Mouse (Mus musculus) megakaryocyte progenitor cell, adult 5-6 weeks (primary cell): ENCODE data around the gene Nrxn3. TPM values are rescaled to one million over a fixed set of nuclear protein-coding genes. Genes with fewer than 3 reads are reported as not detected.

Source experiments
- ATAC-seq: replicated peaks from 2 replicates; pipeline ENCODE4 v1.8.0; 2016; ENCODE audit warnings: mild to moderate bottlenecking, moderate TSS enrichment, inconsistent platforms; ENCODE audit not compliant: poor library complexity
- total RNA-seq, 2 experiments: library from RNA; stranded (forward) in 1 of 2; stranded (reverse) in 1 of 2; fragments of 157-497, 149-512 nt in 1 of 2; fragments of 200-1000 nt in 1 of 2; gene quantifications; 2 replicates each; pipeline versions ENCODE4 v1.2.3 to v1.2.4; 2015 to 2017

The Nrxn3 gene
- total RNA-seq, 2 experiments from 2014 or later = not detected

DNA sequence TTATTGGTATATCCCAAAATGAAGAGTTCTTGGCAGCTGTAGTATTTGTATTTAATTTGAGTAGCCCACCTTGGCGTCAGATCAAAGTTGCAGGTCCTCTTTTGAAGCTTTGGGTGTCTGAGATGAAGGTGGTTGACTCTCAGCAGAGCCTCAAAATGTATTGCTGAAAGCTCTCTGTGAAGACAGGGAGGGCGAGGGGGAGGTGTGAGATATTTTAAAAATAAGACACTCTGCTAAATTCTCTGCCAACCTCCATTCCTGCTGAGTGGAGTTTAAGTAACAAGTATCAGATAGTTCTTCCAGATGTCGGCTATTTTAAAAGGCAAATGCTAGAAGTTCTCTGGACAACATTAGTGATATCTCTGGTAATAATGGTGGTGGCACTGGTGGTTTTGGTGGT, 1069.2 kb downstream of the Nrxn3 start:
- ATAC-seq = no peak

DNA sequence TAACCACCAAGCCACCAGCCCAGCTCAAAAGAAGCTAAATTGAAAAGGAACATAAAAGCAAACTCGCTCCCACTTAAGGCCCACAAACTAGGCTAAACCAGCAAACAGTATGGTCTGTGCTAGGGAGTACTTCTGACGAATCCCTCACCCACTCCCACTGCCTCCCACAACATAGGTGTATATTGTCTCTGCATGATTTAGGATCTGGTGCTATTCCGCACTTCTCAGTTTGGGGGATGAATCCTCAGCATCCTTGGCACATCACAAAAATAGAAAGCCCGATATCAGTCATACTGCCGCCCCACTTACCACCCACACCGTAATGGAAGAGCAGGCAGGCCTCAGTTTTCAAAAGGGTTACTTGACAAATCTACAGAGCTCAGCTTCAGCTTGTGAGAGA, 1072.1 kb downstream of the Nrxn3 start:
- no peak for ATAC-seq

DNA sequence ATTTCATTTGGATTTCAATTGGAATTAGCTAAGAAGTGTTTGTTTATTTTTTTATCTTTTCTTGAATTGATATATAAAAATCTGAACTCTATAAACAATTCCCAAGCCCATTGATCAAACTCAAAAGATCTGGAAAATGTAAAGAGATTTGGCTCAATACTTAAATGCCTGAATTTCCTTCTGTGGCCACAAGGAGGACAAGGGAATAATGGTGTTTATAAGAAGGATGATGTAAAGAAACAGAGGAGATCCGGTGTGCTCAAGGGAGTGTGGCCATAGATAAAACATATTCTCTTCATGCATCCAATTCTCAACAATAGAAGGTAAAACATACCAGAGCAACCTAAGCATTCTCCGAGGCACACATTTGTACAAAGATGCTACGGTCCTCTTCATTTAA, 1085.5 kb downstream of the Nrxn3 start:
- no peak for ATAC-seq

DNA sequence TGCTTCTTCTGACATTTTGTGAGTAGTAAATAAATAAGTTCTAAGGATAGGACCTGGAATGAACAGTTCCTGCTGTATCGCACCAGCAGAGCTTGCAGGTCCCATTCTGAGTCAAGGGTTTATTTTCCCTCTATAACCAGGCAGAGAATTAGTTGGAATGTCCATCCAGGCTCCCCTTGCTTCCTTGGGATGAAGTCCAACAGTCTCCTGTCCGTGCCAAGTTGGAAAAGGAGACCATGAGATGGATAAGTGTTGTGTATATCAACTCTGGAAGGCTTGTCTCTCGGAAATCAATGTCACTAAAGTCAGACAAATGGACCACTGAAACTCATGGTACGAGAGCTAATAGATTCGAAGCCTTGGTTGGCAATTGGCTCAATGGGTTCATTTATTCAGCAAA, 1087.5 kb downstream of the Nrxn3 start:
- ATAC-seq = no peak

DNA sequence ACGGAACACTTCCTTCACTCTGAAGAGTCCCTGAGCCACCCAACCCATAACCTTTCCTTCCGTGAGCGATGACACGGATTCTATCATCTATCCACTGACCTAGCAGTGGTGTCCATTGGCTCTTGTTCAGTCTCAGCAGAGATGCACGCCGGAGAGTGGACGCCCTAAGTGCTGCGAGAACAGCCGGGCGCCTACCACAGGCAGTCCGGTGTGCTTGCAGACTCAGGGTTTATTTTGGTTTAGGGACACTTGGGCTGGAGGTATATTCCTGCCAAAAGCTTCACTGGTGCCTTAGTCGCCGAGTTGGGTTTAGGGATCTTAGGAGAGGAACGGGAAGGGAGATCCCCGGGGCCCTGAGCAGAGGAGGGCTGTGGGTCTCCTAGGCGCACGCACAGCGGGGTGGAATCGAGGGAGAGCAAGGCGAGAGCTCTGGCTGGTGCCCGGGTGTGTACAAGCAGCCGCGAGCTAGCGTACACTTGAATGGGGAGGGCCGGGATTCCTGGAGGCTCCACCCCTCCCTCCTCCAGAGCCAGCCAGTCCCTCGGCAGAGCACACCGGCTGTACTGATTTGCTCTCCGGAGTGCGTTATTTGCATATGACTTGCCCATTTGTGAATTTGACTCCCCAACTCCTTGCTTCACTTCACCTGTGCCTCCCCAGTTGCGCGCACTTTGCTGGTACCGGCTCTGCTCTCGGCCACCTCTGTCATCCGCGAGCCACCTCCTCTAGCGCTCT, 1089.3 kb downstream of the Nrxn3 start:
- ATAC-seq = peak; percentile 89

DNA sequence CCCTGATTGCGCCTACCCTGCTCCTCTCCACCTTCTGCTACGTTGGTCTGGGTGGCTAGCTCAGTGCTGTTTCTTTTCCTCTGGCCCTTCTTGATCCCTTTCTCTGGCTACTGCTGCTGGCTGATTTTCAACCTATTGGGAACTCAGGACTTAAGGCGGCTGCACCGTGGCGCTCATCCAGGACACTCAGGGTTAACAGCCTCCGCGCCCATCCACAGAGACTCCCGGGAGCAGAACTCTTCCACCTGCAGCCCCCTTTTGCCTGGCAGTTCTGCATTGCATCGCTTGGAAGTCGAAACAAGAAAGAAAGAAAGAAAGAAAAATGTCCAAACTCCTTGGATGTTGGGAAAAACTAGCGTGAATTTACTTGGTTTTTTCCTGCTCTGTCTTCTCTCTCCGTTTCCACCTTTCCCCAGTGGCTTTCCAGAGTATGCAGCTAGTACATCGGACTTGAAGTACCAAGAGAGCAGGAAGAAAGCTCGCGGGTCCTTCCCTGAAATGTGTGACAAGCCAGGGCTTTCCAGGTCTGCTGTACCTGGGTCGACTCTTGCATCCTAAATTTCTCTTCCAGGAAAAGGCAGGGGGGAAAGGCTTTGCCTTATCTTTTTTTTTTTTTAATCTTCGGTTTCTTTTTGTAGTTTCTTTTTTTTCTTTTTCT, 1090.0 kb downstream of the Nrxn3 start:
- ATAC-seq = no peak

DNA sequence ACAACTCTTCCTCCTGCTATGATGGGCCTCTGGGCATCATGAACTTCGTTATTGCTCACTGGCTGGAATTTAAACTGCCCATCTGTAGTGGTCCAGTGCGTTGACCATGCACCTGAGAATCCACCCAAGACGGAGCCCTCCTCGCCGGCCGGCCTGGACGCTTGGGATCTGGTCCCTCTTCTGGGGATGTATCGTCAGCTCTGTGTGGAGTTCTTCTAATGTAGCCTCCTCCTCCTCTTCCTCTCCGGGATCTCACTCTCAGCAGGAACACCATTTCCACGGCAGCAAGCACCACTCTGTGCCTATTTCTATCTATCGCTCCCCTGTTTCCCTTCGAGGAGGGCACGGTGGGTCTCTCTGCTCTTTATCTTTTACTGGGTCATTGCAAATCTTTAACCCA, 1090.6 kb downstream of the Nrxn3 start:
- ATAC-seq = no peak

DNA sequence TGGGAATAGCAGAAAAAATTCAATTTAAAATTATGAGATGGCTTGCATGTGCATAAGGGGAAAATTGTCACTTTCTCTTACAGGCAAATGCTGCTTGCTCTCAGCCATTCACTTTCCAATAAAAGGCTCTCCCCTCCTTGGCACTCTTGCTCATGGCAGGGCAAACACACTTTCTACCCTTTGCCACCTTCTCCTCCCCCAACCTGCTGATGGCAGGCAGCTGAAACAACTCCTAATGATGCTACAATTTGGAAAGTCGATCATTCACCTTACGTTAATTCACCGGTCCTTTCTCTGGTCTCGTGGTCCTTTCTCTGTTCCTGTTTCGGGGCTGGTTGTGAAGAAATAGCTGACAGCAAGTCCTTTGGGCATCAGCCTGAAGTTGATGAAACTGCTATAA, 1091.0 kb downstream of the Nrxn3 start:
- no peak for ATAC-seq

DNA sequence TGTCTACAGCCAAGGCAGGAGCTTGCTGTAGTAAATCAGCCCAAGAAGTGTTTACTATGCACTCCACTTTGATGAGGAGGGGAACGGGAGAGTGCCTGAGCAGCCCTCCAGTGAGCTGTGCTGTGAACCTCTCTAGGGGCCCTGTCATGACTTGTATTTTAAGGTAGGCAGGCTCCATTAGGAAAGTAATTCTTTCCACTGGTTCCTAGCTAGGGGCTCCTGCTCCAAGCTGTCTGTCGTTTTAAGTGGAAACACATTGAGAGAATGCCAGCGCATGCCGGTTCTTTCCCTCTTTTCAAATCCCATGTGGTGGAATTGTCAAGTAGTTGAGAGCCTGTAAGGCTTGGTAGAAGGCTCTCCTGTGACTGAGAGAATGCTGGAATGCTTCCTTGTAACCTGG, 1091.9 kb downstream of the Nrxn3 start:
- no peak for ATAC-seq

DNA sequence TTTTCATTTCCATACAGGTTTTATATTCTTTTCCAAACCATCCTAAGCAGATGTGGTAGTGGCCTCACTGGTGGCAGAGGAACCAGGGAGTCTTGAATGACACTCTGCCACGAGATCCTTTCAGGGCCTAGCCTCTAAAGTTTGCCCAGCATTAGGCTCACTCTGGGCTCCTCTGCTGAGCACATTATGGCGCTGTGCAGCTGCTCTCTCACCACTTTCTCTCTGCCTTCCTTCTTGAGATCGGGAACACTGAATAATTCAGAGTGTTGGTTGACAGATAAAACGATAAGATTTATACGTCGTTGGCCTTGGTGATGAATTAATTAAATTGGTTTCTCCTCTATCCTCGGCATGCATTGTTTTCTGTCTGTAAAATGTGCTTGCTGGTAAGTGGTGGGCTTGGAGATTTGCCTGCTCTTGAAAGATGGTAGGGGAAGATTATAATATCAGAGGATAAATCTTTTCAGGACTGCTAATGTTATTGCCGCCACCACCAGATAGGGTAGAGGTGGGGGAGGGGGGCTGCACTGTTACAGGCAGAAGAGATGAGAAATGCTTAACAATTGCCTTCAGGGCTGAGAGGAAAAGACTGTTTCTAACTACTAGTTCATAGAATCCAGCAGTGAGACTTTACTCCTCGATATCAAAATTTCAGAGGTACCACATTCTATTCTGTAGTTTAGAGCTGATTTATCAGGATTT, 1094.5 kb downstream of the Nrxn3 start:
- no peak for ATAC-seq

DNA sequence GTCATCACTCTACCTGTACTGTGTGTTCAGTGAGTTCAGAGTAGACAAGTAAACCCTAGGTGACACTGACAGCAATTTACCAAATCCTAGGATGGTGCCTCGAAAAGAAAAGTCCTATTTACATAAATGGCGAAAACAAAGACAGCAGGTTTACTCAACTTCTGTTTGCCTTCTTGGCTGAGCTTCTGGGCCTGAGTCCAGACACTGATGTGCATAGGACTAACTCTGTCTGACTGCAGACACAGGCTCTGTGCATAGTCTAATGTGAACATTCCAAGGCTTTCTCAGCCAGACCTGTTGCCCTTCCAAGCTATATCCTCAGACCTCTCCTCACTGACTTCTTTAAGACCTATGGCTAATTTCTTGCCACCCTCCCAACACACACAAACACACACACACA, 1095.5 kb downstream of the Nrxn3 start:
- no peak for ATAC-seq

DNA sequence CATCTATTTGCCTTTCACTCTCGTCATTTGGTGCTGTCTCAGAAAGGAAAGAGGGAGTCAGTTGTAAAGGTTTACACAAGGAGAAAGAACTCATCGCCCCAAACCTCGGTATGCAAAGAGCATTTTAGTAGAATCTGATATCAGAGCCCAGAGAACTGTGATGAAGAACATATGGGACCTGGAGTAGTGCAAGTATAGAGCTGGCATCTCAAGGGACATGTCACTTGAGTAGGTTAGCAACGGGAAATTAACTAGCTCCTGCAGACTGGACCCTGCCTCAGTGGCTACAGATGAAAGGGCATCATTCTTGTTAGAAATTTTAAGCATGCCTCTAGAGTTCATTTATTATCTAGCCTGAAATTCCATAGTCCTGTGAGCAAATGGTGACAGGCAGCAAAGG, 1099.5 kb downstream of the Nrxn3 start:
- ATAC-seq = no peak

DNA sequence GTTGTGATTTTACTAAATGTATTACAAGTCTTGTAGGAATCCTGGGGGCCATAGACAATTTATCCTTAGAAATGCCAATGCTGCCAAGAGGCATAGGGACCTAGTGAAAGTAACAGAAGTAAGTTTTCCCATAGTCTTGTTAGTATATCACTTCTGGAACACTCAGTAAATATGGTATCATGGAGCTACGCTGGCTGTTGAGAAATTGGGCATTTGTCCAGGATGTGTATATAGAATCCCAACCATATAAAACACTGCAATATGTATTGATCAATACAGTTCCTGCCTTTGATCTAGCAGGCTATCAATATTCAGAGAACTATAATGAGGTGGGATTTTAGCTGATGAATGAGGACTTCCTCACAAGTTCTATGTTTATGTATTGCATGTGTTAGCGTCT, 1107.3 kb downstream of the Nrxn3 start:
- no peak for ATAC-seq

DNA sequence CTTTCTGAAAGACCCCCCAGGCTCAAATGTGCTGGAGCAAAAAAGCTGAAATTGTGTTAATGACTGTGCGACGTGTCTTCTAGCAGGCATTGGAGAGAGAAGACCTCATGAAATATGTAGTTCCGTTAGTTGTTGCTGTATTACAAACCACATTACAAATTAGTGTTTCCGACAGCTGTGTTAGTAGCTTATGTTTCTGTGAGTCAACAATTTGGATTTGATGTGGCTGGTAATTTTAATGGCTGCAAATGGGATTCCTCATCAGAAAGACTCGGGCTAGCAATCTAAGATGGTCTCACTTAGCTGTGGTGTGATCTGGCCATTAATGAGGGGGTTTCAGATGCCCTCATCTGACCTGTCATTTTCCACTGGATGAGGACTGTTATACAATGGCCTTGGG, 1107.7 kb downstream of the Nrxn3 start:
- no peak for ATAC-seq

DNA sequence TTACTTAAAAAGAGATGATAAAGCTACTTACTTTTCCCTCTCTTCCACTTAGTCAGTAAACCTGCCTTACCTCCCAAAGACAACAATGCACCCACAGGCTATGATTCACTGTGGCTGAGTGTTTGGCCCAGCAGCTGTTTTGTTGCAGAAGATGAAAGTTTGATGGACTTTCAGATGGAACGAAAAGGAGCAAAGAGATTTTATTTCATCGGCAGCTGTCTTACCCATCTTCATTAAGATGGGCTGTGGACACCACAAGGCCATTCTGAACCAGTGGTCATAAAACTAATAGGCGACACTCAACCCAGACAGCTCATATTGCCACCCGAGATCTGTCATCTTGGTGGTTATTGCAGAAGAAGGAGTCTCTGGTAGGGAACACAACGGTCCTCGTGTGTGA, 1108.6 kb downstream of the Nrxn3 start:
- no peak for ATAC-seq

DNA sequence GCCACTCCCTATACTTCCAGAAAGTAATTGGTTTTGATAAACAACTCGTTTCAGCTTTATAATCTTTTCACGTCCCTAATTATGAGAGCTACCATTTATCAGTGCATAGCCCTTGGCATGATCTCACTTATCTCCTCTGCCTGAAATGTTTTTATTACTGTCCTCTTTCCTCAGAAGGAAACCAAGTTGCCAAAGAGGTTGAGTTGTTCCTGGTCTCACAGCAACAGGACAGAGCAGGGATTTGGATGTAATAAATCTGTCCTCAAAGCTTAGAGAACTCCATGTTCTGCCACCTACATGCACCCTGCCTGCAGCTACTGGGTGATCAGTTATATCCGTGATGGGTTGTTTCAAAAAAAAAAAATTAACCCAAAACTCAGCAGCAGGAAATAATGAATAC, 1113.6 kb downstream of the Nrxn3 start:
- ATAC-seq = no peak

DNA sequence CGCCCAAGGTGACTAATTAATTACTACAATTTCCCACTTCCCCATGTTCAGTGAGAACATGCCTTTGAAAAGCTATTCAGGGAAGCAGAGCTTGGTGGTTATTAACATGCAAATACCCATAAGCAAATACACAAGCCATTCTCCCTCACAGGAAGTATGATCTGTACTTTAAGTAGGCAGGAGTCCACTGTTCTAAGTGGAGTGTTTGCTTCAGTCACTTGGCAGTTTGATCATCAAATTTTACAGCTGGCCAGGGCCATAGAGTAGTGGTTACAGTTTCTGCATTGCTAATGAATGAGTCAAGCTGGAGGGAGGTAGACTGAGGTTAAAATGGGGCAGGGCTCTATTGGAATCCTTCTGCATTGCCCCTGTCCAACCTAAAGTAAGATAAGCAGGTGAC, 1120.2 kb downstream of the Nrxn3 start:
- no peak for ATAC-seq

DNA sequence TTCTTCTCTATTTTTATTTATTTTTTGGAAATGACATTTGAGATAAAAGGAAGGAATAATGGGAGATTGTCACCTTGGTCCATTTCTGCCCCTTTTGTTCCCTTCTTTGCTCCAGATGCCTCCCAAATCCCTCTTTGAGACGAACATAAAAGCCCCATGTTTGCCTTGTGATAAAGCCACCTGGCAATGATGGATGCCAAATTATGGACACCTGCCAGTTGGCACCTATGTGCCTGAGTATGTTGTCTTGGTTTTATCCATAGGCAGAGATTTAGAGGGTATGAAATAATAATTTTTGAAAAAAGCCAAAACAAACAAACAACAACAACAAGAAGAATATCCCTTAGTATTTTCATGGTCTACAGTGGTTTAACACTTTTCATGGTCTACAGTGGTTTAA, 1125.4 kb downstream of the Nrxn3 start:
- no peak for ATAC-seq

DNA sequence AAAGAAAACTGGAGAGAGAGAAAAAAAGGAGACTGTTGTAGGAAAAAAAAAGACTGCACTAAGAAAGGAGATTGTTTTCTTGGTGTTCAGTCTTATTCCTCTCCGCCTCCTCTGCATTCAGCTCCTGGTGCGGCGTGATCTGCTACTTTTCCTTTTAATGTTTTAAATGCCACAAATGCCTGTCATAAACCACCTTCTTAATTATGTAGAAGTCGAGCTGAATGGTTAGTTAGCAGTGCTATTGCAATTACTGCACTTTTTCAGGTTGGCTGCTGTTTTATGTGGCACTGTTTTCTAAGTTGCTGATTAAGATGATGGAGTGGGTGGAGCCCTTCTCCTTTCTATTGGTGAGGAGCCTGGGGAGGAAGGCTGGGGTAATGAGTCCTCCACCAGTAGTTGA, 1131.7 kb downstream of the Nrxn3 start:
- no peak for ATAC-seq

DNA sequence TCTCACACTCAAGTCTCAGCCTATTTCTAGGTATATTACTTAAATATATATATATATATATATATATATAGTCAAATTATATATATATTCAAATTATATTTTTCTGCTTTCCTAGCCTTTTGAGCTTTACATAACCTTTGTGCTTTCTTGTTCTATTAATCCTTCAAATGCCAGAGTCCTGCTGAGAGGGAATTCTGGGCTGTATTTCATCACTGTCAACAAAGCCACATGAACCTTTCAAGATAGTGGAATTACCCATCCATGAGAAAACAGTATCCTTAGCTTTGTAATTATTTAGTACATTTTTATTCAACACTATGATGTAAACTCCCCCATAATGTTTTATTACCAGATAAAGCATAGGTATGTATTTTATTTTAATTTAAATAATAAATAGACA, 1144.4 kb downstream of the Nrxn3 start:
- ATAC-seq = no peak

DNA sequence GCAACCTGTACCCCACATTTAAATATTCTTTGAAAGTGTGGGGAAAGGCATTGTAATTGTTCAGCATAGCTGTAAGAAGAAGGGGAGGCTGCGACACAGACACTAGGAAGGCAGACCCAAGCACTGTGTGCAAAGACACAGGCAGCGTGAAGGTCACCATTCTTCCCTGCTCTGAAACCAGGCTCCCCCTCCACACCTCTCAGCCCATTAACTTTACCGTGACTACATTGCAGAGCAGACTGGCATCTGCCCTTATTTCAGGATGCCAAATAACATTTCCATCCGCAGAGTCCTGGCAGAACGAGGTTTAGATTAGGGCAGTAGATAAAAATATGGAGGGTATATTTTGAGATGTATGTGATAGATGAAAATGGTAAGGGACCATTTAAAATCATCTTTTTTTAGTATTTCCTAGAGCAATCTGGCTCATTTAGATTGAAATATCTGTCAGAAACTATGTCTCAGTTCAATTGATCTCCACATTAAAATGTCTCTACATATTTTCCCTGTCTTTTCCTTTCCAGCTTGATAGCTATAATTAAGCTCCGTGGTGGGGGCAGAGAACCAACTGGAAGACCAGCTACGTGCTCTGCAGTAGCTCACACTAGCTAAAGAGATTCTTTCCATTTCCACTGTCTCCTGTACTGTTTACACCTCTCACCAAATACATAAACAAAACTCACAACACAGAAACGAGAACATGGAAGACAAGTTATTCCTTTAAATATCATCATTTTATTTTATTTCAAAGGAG, 1160.1 kb downstream of the Nrxn3 start:
- ATAC-seq = no peak

DNA sequence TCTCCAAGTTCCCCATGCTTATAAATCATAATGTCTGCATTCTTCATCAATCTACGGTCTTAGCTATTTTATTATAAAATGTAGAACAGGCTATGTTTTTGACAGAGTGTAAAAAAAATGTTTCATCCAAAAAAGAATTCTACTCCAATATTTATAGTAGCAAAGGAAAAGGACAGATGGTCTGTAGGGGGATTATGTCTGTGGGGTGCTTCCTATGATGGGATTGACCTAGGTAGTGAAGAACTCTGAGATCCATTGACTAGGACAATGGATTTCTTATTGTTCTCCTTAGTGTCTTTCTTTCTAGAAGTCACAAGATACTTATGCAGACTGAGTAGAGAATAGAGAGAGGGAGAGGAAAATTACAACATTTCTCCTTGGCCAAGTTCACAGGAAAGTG, 1161.9 kb downstream of the Nrxn3 start:
- no peak for ATAC-seq
